8 mouse cellular contexts compared by ENCODE assay signal in genomic region chr11:84129799-84130185, GRCm38 (mm10). TPM values are rescaled to one million over a fixed set of nuclear protein-coding genes. Genes with fewer than 3 reads are reported as not detected.
A peak's percentile ranks its signal among the peaks of the same experiment; 100 is the strongest.
DNase-seq lines count a peak whose midpoint lies in the region; ATAC-seq and TF ChIP-seq lines count a peak whose summit lies in the region.

No protein-coding gene starts in this region.

- 7% methylated on average over 11 of the region's 11 CpGs for WGBS in kidney, embryonic 14.5 days
- WGBS in hindbrain, embryonic 13.5 days = 4% methylated on average over 11 of the region's 11 CpGs
- 2% methylated on average over 11 of the region's 11 CpGs for WGBS in midbrain, embryonic 14.5 days

- TF ChIP-seq POLR2A in bone marrow macrophage, adult 2 months (IDR thresholded peaks at IDR 0.05; ENCODE audit: borderline replicate concordance, low read depth, low read length) = no peak

- peaks cover 4% of the 10 kb centered on the region; the same call in 1 of the 2 replicates for H3K4me1 ChIP-seq in kidney, embryonic 14.5 days (ENCODE audit: control insufficient read depth, insufficient read depth, low read length)
- H3K4me1 ChIP-seq in bone marrow macrophage, adult 2 months (ENCODE audit: control insufficient read depth, insufficient read depth, low read length) = peaks cover 2% of the 10 kb centered on the region; the same call in 1 of the 2 replicates
- H3K4me1 ChIP-seq in hindbrain, embryonic 13.5 days (replicated peaks) = peaks cover 29% of the 10 kb centered on the region
- H3K4me1 ChIP-seq in midbrain, embryonic 14.5 days (ENCODE audit: control insufficient read depth, insufficient read depth, low read length) = peaks cover 18% of the 10 kb centered on the region; the same call in 1 of the 2 replicates

- peak overlapping the region; percentile 89; the same call in 1 of the 2 replicates for H3K9ac ChIP-seq in kidney, embryonic 14.5 days (ENCODE audit: low read depth, low read length)
- peak overlapping the region; percentile 86 for H3K9ac ChIP-seq in hindbrain, embryonic 13.5 days
- H3K9ac ChIP-seq in midbrain, embryonic 14.5 days (replicated peaks; ENCODE audit: low read length) = peak overlapping the region; percentile 78

- TF ChIP-seq CTCF in bone marrow macrophage, adult 2 months (IDR thresholded peaks at IDR 0.05; ENCODE audit: low read depth, low read length) = no peak

- peak overlapping the region; percentile 48 for H3K4me2 ChIP-seq in kidney, embryonic 14.5 days (replicated peaks; ENCODE audit: low read depth, low read length)
- H3K4me2 ChIP-seq in hindbrain, embryonic 13.5 days = peak overlapping the region; percentile 68
- peak overlapping the region; percentile 65 for H3K4me2 ChIP-seq in midbrain, embryonic 14.5 days (ENCODE audit: low read length)

- peak; percentile 40; the same call in 1 of the 2 replicates for ATAC-seq in kidney, embryonic 14.5 days (ENCODE audit: low FRiP score, low TSS enrichment)
- ATAC-seq in hindbrain, embryonic 13.5 days (ENCODE audit: low FRiP score) = peak; percentile 53; the same call in 1 of the 2 replicates
- ATAC-seq in midbrain, embryonic 14.5 days (ENCODE audit: low FRiP score, low TSS enrichment) = peak; percentile 57; the same call in 1 of the 2 replicates

- H3K9me3 ChIP-seq in kidney, embryonic 14.5 days (ENCODE audit: control insufficient read depth, low read length) = no peaks in the 10 kb centered on the region
- no peaks in the 10 kb centered on the region for H3K9me3 ChIP-seq in hindbrain, embryonic 13.5 days
- no peaks in the 10 kb centered on the region for H3K9me3 ChIP-seq in midbrain, embryonic 14.5 days (ENCODE audit: control insufficient read depth, low read length)

- H3K27me3 ChIP-seq in kidney, embryonic 14.5 days (ENCODE audit: control insufficient read depth, insufficient read depth, low read length) = no peaks in the 10 kb centered on the region
- no peaks in the 10 kb centered on the region for H3K27me3 ChIP-seq in hindbrain, embryonic 13.5 days
- no peaks in the 10 kb centered on the region for H3K27me3 ChIP-seq in midbrain, embryonic 14.5 days (ENCODE audit: control insufficient read depth, insufficient read depth, low read length)

- H3K27ac ChIP-seq in kidney, embryonic 14.5 days (ENCODE audit: low read depth, low read length) = no peak overlapping the region
- no peak overlapping the region for H3K27ac ChIP-seq in bone marrow macrophage, adult 2 months (ENCODE audit: insufficient read depth, low read depth, low read length)
- peak overlapping the region; percentile 85 for H3K27ac ChIP-seq in hindbrain, embryonic 13.5 days
- H3K27ac ChIP-seq in midbrain, embryonic 14.5 days (replicated peaks; ENCODE audit: low read depth, low read length) = peak overlapping the region; percentile 78; the same call in 1 of the 2 replicates

- peak overlapping the region; percentile 73 for H3K4me3 ChIP-seq in kidney, embryonic 14.5 days (ENCODE audit: low read length)
- peak overlapping the region; percentile 81 for H3K4me3 ChIP-seq in bone marrow macrophage, adult 2 months (ENCODE audit: insufficient read depth, low read length)
- H3K4me3 ChIP-seq in hindbrain, embryonic 13.5 days = peak overlapping the region; percentile 75
- H3K4me3 ChIP-seq in midbrain, embryonic 14.5 days (replicated peaks; ENCODE audit: low read depth, low read length) = peak overlapping the region; percentile 61

- peaks cover 22% of the 10 kb centered on the region for H3K36me3 ChIP-seq in kidney, embryonic 14.5 days (ENCODE audit: control insufficient read depth, insufficient read depth, low read length)
- peaks cover 21% of the 10 kb centered on the region for H3K36me3 ChIP-seq in hindbrain, embryonic 13.5 days
- peaks cover 19% of the 10 kb centered on the region; the same call in 1 of the 2 replicates for H3K36me3 ChIP-seq in midbrain, embryonic 14.5 days (ENCODE audit: control insufficient read depth, insufficient read depth, low read length)

- DNase-seq in kidney, adult 8-10 months = no peak
- DNase-seq in midbrain, embryonic 14.5 days = no peak
- no peak for DNase-seq in adrenal gland, adult 8-10 months
- DNase-seq in ovary, adult 18-20 months (ENCODE audit: low spot score) = no peak
- no peak for DNase-seq in cerebellum, adult 18-20 months

RNA-seq across cellular contexts. Expression of gene Acaca, which starts 0.3 kb away (rescaled TPM):
- 11.9 and 18.1 TPM in 2 replicates for polyA plus RNA-seq in kidney, embryonic 14.5 days (2014; fragmentation: Nextera tagmentation; extraction: Ambion mirVana)
- polyA plus RNA-seq in bone marrow macrophage, adult 2 months (2012; ENCODE audit: insufficient read depth, insufficient read length, missing spikeins) = 4.4 and 5.0 TPM in 2 replicates
- polyA plus RNA-seq in hindbrain, embryonic 13.5 days (2015; fragmentation: Nextera tagmentation; extraction: Ambion mirVana) = 24.5 and 25.6 TPM in 2 replicates
- 33.4 and 40.8 TPM in 2 replicates for polyA plus RNA-seq in midbrain, embryonic 14.5 days (2014; fragmentation: Nextera tagmentation; extraction: Ambion mirVana)
- total RNA-seq in adrenal gland, adult 8-10 months (2022) = 100 to 1,000 TPM in 3 of 4 experiments, 10 to 100 TPM in 1; 81.4 to 339 (median 190) TPM

RNA-seq across cellular contexts. Expression of gene Tada2a, which starts 0.4 kb away (rescaled TPM):
- polyA plus RNA-seq in kidney, embryonic 14.5 days (2014; fragmentation: Nextera tagmentation; extraction: Ambion mirVana) = 31.1 and 35.7 TPM in 2 replicates
- polyA plus RNA-seq in bone marrow macrophage, adult 2 months (2012; ENCODE audit: insufficient read depth, insufficient read length, missing spikeins) = 9.6 and 13.5 TPM in 2 replicates
- 30.0 and 30.4 TPM in 2 replicates for polyA plus RNA-seq in hindbrain, embryonic 13.5 days (2015; fragmentation: Nextera tagmentation; extraction: Ambion mirVana)
- 27.6 and 31.0 TPM in 2 replicates for polyA plus RNA-seq in midbrain, embryonic 14.5 days (2014; fragmentation: Nextera tagmentation; extraction: Ambion mirVana)
- 10 to 100 TPM; 13.6 to 33.0 (median 22.9) TPM for total RNA-seq in adrenal gland, adult 8-10 months (2022)

RNA-seq across cellular contexts. Expression of gene Gm11437, which starts 37.5 kb away (rescaled TPM):
- not detected in 2 replicates for polyA plus RNA-seq in kidney, embryonic 14.5 days (2014; fragmentation: Nextera tagmentation; extraction: Ambion mirVana)
- polyA plus RNA-seq in bone marrow macrophage, adult 2 months (2012; ENCODE audit: insufficient read depth, insufficient read length, missing spikeins) = not detected in 2 replicates
- polyA plus RNA-seq in hindbrain, embryonic 13.5 days (2015; fragmentation: Nextera tagmentation; extraction: Ambion mirVana) = 0.16 and 0.26 TPM in 2 replicates
- 0.29 TPM in 1 of 2 replicates, not detected in the other for polyA plus RNA-seq in midbrain, embryonic 14.5 days (2014; fragmentation: Nextera tagmentation; extraction: Ambion mirVana)
- total RNA-seq in adrenal gland, adult 8-10 months (2022) = under 1 TPM in 1 of 4 experiments, not detected in 3; 0.38 TPM

Comparison
In these comparisons a context has a peak if more than half of its experiments do, and no peak if none do; other contexts are left out.
1. H3K27ac ChIP-seq: peak in hindbrain, embryonic 13.5 days (single experiment) and midbrain, embryonic 14.5 days (single experiment); none in kidney, embryonic 14.5 days (single experiment) and bone marrow macrophage, adult 2 months (single experiment).
2. Peak in every context shown above with its lines, with median percentiles within 50 percentile points of each other: ATAC-seq, H3K4me2 ChIP-seq, H3K4me3 ChIP-seq and H3K9ac ChIP-seq.